Mouse (Mus musculus) layer of hippocampus, adult 9-10 months (tissue): ENCODE measurements around the gene Apopt1.

Source experiments
- DNase-seq: peaks from one replicate; pipeline ENCODE4 v3.0.0; 2022; ENCODE audit warnings: low spot score

Apopt1 gene

GRCm38 (mm10) chr12:111747421-111747820 lies 34.4 kb downstream of the Apopt1 start:
- DNase-seq: no peak

GRCm38 (mm10) chr12:111750739-111751138 lies 37.7 kb downstream of the Apopt1 start:
- DNase-seq: no peak

- no peak for DNase-seq
Observed at GRCm38 (mm10) chr12:111752491-111752890, 39.4 kb downstream of the Apopt1 start.

- DNase-seq: no peak
Observed at GRCm38 (mm10) chr12:111753347-111753746, 40.3 kb downstream of the Apopt1 start.

- DNase-seq: no peak
Observed at GRCm38 (mm10) chr12:111754710-111755109, 41.6 kb downstream of the Apopt1 start.

GRCm38 (mm10) chr12:111755231-111755630 lies 42.2 kb downstream of the Apopt1 start:
- DNase-seq: no peak

GRCm38 (mm10) chr12:111756082-111756697 lies 43.1 kb downstream of the Apopt1 start:
- DNase-seq: no peak

- DNase-seq: no peak
Observed at GRCm38 (mm10) chr12:111756698-111757082, 43.6 kb downstream of the Apopt1 start.

- DNase-seq: no peak
Observed at GRCm38 (mm10) chr12:111757561-111758325, 44.7 kb downstream of the Apopt1 start.

- no peak for DNase-seq
Observed at GRCm38 (mm10) chr12:111758381-111759175, 45.5 kb downstream of the Apopt1 start, which contains the start of gene Klc1. TSS of gene Klc1 (plus strand) at chr12:111758849.

- DNase-seq: no peak
Observed at GRCm38 (mm10) chr12:111759176-111760061, 46.4 kb downstream of the Apopt1 start.

- DNase-seq: no peak
Observed at GRCm38 (mm10) chr12:111760306-111760908, 47.3 kb downstream of the Apopt1 start.

- no peak for DNase-seq
Observed at GRCm38 (mm10) chr12:111762620-111763280, 49.7 kb downstream of the Apopt1 start.

GRCm38 (mm10) chr12:111766313-111767236 lies 53.5 kb downstream of the Apopt1 start:
- no peak for DNase-seq

GRCm38 (mm10) chr12:111768322-111768928 lies 55.4 kb downstream of the Apopt1 start:
- DNase-seq: no peak

- DNase-seq: no peak
Observed at GRCm38 (mm10) chr12:111769306-111769705, 56.2 kb downstream of the Apopt1 start.

- DNase-seq: no peak
Observed at GRCm38 (mm10) chr12:111769816-111770577, 56.9 kb downstream of the Apopt1 start.

- DNase-seq: no peak
Observed at GRCm38 (mm10) chr12:111770651-111771050, 57.6 kb downstream of the Apopt1 start.
